Mouse (Mus musculus): ENCODE measurements at regions not wholly inside any gene's neighbourhood (a gene's known extent, or its start where the extent isn't known, plus 50 kb on each side); places are given as distances from the start of the nearest gene placed in this dataset.

DNA sequence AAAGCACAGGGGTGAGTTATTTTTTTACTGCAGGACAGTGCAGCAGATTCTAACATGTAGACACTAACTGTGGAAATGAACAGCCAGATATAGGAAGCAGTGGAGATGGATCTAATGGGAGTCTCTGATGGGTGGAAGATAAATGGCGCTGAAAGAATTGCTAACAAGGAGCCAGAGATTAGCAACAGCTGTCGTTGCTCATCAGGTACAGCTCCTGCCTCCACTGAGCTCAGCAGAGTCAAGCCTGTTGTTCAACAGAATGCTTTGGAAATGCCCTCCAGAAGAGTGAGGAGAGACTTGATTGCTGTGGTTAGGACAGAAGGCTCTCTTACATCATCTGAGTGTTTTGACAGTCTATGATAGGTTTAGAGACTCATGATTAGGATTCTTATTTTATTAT, 51.9 kb upstream of the Sesn3 start:
- TF ChIP-seq CTCF (IDR thresholded peaks at IDR 0.05; ENCODE audit: low read depth) = no peak
- TF ChIP-seq EP300 (IDR thresholded peaks at IDR 0.05; ENCODE audit: low read depth) = no peak
